Mouse (Mus musculus) C3H10T1/2 (cell line): ENCODE results near the gene Gm10762. TPM values are rescaled to one million over a fixed set of nuclear protein-coding genes. Genes with fewer than 3 reads are reported as not detected.

Source experiments
- polyA plus RNA-seq, 2 experiments: library from polyadenylated mRNA; unstranded; fragments of >200 nt; fragmentation: generic; extraction: Trizol; gene quantifications; one replicate each; pipeline ENCODE4 v1.2.1; 2012; ENCODE audit warnings: missing spikeins in 2 of 2

Gm10762 gene
- polyA plus RNA-seq, result 1 to 10 TPM; 2.0 to 3.4 TPM

DNA sequence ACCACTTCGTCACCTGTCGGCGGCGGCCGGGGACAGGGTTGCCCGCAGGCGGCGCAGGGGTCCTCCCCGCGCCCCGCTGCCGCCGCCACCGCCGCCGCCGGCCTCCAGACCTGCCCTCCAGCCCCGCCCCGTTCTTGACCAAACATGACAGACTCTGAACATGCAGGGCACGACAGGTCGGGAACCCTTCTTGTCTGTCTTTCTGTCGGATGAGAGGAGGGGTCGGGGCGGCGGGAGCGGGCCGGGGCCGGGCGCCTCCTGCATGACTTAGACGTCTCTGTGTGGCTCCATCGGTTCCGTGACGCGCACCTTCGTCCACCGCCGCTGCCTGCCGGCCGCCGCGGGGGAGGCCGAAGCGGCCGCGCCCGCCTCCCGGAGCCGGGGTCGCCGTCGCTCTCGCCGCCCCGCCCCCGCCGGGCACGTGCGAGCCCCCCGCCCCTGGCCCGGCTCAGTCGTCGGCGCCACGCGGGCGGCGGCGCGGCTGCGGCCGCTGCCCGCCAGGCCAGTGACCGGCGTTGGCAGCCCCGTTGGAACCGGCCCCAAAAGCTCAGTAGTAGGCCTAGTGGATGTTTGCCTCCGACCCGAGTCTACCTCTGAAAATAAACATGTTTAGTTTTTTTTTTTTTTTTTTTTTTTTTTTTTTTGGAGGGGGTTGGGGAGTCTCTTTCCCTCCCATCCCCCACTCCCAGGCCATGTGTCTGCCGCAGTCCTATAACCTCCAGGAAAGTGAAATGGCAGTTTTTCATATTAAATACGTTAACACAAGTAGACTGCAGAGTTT, at the start of gene Gm10762:
Gm10762 (minus strand) TSS at position 65 of the 781 bp plus-strand sequence.

GRCm38 (mm10) chr2:128966641-128967580, 614 bp downstream of the Gm10762 start, which contains the start of gene Zc3h6:
Zc3h6 (plus strand) TSS chr2:128967402.

GRCm38 (mm10) chr2:128943538-128944528, 23.7 kb downstream of the Gm10762 start, which contains the start of gene Zc3h8:
Zc3h8 (minus strand) TSS chr2:128944077.

Other genes with a start within 250 kb of the Gm10762 start
- 1 to 10 TPM in 1 of 2 experiments, under 1 TPM in 1; 0.14 to 4.0 TPM for gene Tmem87b, start 149.6 kb downstream of the Gm10762 start, polyA plus RNA-seq
- under 1 TPM in 1 of 2 experiments, not detected in 1; 0.40 TPM for gene Fbln7, start 104.7 kb downstream of the Gm10762 start, polyA plus RNA-seq
- under 1 TPM; 0.21 to 0.71 TPM for gene Zc3h8, start 23.6 kb downstream of the Gm10762 start, polyA plus RNA-seq
- 1 to 10 TPM in 1 of 2 experiments, under 1 TPM in 1; 0.33 to 1.6 TPM for gene Zc3h6, start 323 bp downstream of the Gm10762 start, polyA plus RNA-seq
- under 1 TPM in 1 of 2 experiments, not detected in 1; 0.04 TPM for gene Vinac1, start 80.4 kb upstream of the Gm10762 start, polyA plus RNA-seq
- gene Ttl, start 98.2 kb upstream of the Gm10762 start, polyA plus RNA-seq, result 1 to 10 TPM; 2.1 to 8.3 TPM
- gene Polr1b, start 133.3 kb upstream of the Gm10762 start, polyA plus RNA-seq, result 1 to 10 TPM; 5.5 to 8.0 TPM
- gene Chchd5, start 162.0 kb upstream of the Gm10762 start, polyA plus RNA-seq, result 10 to 100 TPM; 25.2 to 41.0 TPM
- 1 to 10 TPM; 4.7 to 5.3 TPM for gene Slc20a1, start 231.0 kb upstream of the Gm10762 start, polyA plus RNA-seq